Mouse (Mus musculus) adrenal gland, postnatal 25 days (tissue): Measurements from ENCODE around the gene Sec61g. TPM values are rescaled to one million over a fixed set of nuclear protein-coding genes. Genes with fewer than 3 reads are reported as not detected.
"Not testable (repeated sequence)": the region's sequence is repeated elsewhere in the genome, so short reads cannot be mapped to it uniquely, and the experiment has no call there.

Experiments
- DNase-seq: peaks from one replicate; pipeline ENCODE4 v3.0.0; 2021; ENCODE audit warnings: mixed read lengths
- long read RNA-seq: library from polyadenylated mRNA; stranded (forward); transcript quantifications from one replicate; pipeline ENCODE4 v2.0.0, GENCODE M21; 2021
- total RNA-seq: library from RNA; stranded (reverse); gene quantifications from 2 replicates; pipeline ENCODE4 v1.2.3, GENCODE M21; 2021

Sec61g gene
- 7.7 and 8.6 TPM in 2 replicates for total RNA-seq
- long read RNA-seq, transcript Sec61g-203 (4 exons, 1,862 nt): major isoform, 76 of 96 reads
- long read RNA-seq, transcript Sec61g-202 (4 exons, 691 nt): minor isoform, 5 of 96 reads
- long read RNA-seq, transcript Sec61g-207 (4 exons, 779 nt): minor isoform, 5 of 96 reads
- long read RNA-seq, partial matches to known transcripts: 8 of 96 reads
- long read RNA-seq, other reads (novel, unspliced or antisense): 0 of 96 reads

DNA sequence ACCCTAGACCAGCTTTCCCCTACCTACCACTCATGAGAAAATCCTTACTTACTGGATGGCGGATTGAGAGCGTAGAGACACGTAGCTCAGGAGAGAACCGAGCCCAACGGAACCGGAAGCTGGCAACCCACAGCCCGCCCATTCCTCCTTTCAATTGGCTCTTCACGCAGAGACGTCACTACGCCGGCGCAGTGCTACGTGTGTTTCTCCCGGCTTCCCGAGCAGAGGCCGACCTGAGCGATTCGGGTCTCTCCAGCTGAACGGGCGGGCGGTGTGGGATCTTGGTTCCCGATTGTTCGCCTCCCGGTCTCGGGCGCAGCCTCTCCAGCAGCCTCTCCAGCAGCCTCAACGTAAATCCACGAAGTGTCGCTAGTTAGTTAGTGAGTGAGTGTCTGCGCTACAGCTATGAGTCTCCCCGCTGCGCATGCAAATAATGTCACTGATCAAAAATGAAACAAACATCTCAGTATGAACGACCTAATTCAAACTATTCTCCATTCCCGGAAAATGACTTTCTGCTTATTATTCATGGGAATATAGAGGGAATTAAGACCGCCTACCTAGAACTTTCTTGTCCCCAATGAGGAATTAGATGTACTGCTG, at the start of gene Sec61g:
Gene Sec61g, minus strand, starts transcription at position 433 of the 603 bp plus-strand sequence.
- DNase-seq: peak; percentile 91

DNA sequence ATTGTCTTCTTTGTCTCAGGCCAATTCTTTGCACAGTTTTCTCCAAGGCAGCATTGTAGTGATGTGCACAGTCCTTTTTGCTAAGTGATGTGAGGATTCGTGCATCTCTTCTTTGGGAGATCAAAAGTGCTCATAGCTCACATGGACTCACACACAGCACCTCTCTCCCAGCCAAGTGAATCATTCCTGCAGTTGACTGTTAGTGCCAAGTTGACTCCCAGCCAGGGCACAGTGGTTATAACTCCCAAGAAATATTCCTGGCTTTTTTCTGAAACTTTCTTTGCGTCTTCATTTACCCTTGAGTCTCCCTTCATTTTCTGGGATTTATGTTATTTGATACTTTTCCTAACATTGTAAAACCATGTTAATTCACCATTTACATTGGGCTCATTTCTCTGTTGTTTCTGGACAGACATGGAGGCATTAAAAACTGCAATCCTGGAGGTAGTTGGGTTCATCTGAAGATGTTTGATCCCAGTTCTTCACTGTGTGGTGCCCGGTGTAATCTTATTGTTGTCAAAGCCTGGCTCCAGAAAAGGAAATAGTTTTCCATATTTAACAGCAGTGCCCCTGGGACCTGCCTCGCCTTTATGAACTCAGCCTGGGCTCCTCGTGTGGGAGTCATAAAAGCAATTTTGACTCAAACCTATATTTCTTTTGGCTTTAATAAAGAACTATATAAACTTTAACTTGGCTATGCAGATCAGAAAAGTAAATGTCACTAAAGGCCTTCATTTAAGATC, 38.3 kb upstream of the Sec61g start:
- peak; percentile 53 for DNase-seq

DNA sequence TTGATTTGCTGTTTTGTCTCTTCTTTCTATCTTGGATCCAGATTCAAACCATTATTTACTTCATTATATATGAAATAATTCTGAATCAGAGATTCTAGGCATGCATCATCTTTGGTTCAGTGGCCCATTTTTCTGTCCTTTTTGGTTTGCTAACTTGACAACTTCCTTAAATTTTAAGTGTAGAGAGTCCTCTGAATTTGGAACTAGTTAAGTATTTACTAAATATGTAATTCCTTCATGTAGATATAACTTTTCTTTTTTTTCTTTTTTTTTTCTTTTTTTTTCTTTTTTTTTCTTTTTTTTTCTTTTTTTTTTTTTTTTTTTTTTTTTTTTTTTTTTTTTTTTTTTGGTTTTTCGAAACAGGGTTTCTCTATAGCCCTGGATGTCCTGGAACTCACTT, 29.1 kb upstream of the Sec61g start:
- DNase-seq: no peak

DNA sequence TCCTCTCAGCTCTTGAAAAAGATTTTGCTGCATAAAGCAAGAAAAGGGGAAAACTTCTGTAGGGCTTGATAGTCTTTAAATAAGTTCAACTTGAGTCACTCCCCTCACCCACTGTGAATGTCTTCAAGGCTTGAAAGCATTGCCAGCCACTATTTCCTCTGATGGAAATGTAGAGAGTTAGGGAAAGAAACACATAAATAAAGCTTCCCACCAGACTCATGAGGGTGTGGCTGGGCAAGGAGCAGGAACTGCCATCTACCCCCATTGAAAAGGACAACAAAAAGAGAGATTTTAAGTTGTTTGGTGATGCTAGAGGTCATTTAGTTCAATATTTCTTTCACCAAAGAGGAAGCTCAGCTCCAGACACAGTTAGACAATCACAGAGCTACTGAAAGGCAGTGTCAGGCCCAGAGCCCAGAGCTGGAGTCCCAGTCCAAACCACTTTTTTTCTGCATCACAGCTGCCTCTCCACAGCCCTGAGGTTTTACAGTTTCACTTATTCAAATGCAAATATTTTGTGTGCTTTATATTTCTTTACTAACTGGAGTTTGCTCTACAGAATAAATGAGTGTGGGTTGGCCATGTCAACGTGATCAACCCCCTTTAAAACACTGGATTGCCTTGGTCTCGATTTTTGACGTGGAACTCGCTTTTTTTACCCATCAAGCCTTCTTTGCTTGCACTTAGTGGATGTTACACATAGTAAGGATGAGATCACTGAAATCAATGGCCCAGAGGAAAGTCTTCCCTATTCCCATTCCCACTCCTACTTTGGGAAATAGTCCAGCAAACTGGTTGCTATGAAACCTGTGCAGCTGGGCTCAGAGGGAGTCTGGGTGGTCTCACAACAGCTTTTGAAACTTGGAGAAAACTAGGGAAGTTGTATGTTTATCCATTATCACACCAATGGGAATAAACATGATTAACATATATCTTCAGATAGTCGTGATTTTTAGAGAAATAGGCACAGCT, 26.6 kb upstream of the Sec61g start:
- no peak for DNase-seq

DNA sequence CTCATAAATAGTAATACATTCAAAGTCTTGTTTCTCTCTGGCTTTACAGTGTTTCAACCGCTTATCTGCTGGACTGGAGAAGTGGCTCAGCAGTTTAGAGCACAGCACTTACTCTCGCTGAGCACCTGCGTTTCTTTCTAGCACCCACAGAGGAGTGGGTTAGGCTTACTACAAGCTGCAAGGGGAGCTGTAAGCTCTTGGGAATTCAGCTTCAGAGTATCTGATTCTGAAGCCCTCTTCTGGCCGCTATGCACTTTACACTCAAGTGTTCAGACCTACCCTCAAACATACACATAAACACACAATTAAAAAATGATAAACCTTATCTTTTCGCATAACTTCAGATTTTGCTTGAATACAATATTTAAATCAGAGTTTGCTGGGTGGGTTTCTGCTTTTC, 24.6 kb upstream of the Sec61g start:
- DNase-seq: no peak

DNA sequence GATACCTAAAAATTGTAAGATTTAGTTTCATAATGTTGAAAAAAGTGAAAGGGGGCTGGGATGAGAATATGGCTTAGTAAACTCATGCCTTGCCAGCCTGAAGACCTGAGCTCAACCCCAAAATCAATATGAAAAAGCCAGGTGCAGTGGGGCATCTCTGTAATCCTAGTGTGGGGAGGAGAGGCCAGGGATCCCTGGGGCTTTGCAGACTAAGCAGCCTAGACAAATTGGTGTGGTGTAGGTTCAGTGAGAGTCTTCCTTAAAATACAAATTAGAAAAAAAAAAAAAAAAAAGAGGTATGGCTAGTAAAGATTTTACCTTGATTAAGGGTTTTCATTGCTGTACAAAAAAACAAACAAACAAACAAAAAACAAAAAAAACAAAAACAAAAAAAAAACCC, 20.6 kb upstream of the Sec61g start:
- DNase-seq: no peak

DNA sequence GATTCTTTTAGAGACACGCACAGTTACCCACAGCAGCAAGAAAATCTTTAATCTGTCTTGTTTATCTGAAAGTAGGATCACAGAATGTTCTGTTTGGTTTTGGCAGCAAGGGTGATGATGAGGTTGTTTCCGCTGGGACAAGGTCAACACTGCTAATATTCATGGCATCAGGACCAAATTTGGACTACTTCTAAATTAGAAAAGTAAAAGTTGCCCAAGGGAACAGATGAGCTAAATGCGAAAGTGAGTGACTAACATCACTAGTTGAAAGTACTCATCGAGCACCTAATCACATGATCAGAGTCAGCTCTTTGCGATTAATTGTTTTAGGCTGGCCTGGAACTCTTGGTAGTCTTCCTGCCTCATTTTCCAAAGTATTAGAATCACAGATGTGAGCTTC, 20.1 kb upstream of the Sec61g start:
- no peak for DNase-seq

DNA sequence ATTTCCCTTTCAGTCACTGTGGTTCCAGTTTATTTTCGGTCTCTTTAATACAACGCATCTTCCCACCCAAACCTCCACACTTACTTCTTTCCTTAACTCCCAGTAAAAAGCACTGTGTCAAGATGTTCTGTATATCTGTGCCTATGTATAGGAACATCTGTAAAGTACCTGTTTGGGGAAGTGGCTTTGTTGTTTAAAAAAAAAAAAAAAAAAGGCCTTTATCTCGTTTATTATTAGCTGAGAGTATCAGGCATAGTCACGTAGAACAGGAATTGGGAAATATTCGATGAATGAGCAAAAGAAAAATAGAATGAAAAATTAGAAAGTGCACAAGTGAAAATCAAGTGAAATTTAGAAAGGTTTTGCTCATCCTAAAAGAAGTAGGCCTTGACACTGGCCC, 19.5 kb upstream of the Sec61g start:
- no peak for DNase-seq

DNA sequence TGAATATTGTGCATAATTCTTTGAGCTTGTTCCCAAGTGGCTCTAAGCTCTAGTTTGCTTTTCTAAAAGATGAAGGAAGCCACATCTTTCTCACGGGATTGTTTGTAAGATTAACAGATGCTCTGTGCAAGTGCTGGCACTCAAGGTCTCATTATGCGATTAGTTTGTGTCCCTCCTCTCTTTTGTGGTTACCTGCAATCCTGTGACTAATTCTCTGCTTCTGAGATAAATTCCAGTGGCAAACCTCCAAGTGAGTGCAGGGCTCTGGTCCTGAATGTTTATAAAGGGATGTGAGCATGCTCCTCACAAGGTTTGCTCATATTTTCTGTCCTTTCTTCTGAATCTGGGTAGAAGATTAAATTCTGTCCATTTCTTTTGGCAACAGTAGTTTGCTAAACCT, 18.2 kb upstream of the Sec61g start:
- DNase-seq: no peak

DNA sequence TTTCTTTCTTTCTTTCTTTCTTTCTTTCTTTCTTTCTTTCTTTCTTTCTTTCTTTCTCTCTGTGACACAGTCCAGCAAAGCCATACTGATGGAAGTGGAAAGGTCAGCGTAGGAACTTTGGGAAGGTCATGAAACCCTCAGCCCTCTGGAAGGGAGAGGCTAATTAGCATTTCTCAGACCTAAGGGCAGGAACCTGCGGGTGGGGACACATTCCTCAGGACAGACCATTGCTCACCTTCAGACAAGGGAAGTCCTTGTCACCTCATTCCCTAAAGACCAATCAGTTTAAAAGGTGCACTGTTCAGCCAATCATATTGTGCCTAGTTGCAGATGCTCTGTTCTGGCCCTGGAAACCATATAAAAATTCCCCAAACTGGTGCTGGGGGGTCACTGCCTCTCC, 17.4 kb upstream of the Sec61g start:
- no peak for DNase-seq

DNA sequence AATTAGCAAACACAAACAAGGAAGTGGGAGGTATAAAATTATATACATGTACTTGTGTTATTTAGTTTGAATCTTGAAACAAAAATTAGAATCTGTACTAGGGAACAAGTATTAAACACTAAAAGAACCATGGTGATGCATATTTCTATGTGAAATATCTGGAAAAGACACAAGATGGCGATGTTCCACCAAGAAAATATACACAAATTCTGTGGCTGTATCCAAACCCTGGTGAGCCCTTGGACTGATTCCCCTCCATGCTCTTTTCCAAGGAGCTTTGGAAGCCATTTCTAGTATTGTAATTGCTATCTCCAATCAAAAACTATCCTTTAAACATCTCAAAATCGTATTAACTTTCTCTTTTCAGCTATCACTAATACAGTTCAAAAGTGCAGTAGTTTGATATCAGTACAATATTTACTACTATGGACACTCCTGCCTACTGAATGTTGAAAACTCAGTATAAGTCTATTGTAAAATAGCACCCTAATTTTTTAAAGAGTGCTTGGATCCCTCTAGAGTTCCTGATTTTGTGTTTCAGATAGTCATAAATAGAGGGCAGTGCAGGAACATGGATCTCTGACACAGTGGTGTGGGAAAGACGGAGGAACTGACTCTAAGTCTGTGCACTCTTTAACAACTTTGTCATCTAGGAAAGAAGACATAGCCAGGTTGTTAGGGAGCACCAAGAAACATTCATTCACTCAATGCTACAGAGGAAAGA, 16.8 kb upstream of the Sec61g start:
- DNase-seq: no peak

DNA sequence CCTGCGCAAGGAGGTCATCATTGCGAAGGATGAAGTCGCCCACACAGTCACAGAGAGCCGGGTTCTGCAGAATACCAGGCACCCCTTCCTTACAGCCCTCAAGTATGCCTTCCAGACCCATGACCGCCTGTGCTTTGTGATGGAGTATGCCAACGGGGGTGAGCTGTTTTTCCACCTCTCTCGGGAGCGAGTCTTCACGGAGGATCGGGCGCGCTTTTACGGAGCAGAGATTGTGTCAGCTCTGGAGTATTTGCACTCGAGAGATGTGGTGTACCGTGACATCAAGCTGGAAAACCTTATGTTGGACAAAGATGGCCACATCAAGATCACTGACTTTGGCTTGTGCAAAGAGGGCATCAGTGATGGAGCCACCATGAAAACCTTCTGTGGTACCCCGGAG, 6.8 kb upstream of the Sec61g start:
- not testable (repeated sequence) for DNase-seq

DNA sequence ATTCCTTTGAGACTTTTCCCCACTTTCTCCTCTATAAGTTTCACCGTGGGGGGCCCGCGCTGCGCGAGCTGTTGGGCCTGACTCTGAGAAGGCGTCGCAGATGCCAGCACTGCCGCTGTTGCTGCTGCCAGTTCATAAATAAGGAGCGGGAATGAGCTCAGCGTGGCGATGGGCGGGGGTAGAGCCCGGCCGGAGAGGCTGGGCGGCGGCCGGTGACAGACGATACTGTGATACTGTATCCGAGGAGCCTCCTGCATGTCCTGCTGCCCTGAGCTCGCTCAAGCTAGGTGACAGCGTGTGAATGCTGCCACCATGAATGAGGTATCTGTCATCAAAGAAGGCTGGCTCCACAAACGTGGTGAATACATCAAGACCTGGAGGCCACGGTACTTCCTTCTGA, 5.9 kb upstream of the Sec61g start:
- not testable (repeated sequence) for DNase-seq

DNA sequence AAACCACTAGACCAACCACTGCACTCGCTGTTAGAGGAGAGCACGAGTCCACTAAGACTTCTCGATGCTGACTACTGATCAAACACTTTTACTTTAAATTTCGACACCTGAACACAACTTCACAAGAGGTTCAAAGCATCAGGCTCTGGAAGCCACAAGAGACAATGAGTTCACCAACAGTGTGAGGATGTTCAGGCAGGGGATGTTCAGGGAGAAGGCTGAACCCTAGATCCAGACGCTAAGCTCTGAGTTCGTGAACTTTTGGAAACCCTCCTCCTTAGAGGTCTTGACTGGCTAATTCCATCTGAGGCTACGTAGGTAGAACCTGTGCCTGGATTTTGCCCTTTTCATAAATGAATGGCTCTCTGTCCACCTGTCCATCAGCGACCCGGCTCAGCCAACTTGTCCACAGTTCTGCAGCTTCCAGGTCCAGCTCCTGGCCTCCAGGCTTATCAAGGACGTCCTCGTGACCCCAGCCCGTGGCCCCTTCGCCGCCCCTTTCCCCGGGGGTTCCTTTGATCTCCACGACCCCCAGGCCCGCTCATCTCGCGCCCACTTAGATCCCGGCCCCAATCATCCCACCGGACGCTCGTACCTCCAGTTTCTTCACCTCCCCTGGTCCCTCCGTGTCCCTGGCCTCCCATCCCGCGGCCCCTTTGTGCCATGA, 766 bp downstream of the Sec61g start:
- DNase-seq: peak; percentile 12

DNA sequence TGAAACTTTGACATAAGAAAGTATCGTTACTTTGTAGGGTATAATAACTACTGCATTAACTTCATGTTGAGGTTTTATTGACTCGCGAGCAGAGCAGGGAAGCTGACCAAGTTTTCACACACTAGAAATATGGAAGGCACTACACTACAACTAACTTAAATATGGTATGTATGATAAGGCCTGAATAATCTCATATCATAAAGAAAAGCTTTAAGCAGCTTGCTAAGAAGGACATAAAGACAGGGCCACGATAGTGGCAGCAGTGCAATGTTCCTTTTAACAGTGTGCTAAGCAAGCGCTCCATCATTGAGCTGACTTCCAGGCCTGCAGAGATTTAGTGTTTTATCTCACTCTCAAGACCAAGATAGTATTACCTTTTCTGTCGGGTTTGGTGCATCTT, 2.3 kb downstream of the Sec61g start:
- no peak for DNase-seq

DNA sequence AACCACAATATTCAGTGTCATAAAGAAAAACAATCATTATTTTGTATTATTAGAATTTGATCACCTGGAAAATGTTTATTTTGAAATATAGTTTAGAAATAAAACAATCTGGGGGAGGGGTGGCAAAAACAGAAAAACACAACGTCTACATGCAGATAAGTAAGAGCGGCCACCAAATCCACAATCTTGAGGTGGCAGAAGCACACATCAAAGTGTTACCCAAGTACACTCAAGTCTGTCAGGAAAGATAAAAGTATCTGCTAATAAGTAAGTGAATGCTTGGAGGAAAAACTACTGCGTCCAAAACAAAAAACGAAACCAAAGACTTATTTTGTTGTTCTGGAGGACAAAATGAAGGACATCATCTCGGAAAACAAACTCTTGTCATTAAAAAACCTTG, 5.1 kb downstream of the Sec61g start:
- DNase-seq: no peak

DNA sequence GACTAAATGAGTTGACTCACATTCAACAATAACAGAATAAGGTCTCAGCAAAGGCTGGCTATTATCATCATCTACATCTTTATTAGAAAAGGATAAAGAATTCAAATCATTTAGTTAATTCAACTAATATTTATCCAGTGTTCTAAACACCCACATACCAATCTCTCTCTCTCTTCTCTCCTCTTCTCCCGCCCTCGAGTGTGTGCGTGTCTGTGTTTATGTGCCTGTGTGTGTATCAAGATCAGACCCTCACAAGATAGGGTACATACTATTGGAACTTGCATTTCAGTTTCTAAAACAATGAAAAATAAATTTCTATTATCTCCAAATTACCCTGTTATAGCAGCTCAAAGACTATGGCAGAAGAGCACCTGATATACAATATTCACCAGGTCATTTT, 5.5 kb downstream of the Sec61g start:
- DNase-seq: no peak

DNA sequence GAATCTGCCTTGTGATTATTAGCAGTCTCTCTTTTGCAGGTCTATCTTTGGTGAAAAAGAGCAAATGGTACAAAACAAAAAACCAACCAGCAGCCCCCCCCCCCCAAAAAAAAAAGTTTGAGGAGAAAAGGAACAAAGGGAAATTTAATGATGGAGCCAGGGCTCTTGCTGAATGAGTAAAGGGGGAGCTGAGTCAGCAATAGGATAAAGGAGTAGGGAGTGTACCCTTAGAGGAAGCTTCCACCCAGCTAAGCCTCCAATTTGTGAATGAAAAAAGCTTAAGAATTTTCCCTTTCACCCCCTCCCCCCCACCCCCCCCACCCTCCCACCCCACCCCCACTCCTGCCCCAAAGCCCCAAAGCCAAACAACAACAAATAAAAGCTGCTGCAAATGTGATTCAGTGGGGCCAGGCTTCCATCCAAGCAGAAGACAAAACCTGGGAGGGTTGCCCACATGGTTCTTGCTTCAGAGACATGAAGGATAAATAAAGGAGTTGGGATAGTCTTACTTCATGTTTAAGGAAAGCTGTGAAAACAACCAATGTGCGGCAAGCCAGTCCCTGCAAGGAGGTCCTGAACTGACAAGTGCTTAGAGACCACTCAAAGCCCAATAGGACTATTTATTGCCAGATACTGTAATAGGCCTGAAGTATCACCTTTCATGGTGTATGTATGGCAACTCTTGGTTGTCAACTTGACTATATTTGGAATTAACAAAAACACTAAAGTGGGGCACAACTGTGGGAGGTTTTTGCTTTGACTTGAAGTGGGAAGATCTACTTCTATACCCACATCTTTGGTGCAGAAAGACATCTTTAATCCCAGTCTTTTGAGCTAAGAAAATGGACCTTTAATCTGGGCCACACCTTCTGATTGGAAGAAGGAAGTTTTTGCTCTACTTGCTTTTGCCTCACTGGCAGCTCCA, 9.3 kb downstream of the Sec61g start:
- DNase-seq: no peak
